Mouse (Mus musculus): Measurements from ENCODE around the gene Gm20388.
A peak's percentile ranks its signal among the peaks of the same experiment; 100 is the strongest.

Gene Gm20388

GRCm38 (mm10) chr8:121769095-121769494 lies 1858.5 kb downstream of the Gm20388 start:
- no peak for DNase-seq

- DNase-seq: no peak
Observed at GRCm38 (mm10) chr8:121769621-121770020, 1859.0 kb downstream of the Gm20388 start.

- DNase-seq: no peak
Observed at GRCm38 (mm10) chr8:121770845-121771752, 1860.5 kb downstream of the Gm20388 start.

- DNase-seq: no peak
Observed at GRCm38 (mm10) chr8:121773876-121774275, 1863.2 kb downstream of the Gm20388 start.

- DNase-seq: no peak
Observed at GRCm38 (mm10) chr8:121782493-121782892, 1871.9 kb downstream of the Gm20388 start.

GRCm38 (mm10) chr8:121786542-121786941 lies 1875.9 kb downstream of the Gm20388 start:
- no peak for DNase-seq

GRCm38 (mm10) chr8:121788786-121789185 lies 1878.1 kb downstream of the Gm20388 start:
- DNase-seq: no peak

GRCm38 (mm10) chr8:121792159-121792558 lies 1881.5 kb downstream of the Gm20388 start:
- DNase-seq: peak; percentile 31

- DNase-seq: peak; percentile 41
Observed at GRCm38 (mm10) chr8:121792627-121793026, 1882.0 kb downstream of the Gm20388 start.

GRCm38 (mm10) chr8:121794151-121794550 lies 1883.5 kb downstream of the Gm20388 start:
- no peak for DNase-seq

- DNase-seq: no peak
Observed at GRCm38 (mm10) chr8:121795461-121795860, 1884.8 kb downstream of the Gm20388 start.

GRCm38 (mm10) chr8:121796406-121796805 lies 1885.8 kb downstream of the Gm20388 start:
- peak; percentile 7 for DNase-seq

- DNase-seq: no peak
Observed at GRCm38 (mm10) chr8:121798401-121798800, 1887.8 kb downstream of the Gm20388 start.

- DNase-seq: no peak
Observed at GRCm38 (mm10) chr8:121804829-121805228, 1894.2 kb downstream of the Gm20388 start.

- DNase-seq: no peak
Observed at GRCm38 (mm10) chr8:121806126-121806525, 1895.5 kb downstream of the Gm20388 start.

GRCm38 (mm10) chr8:121808032-121808431 lies 1897.4 kb downstream of the Gm20388 start:
- no peak for DNase-seq

GRCm38 (mm10) chr8:121809524-121810155 lies 1899.0 kb downstream of the Gm20388 start:
- DNase-seq: no peak

- DNase-seq: no peak
Observed at GRCm38 (mm10) chr8:121811502-121811901, 1900.9 kb downstream of the Gm20388 start.

- DNase-seq: no peak
Observed at GRCm38 (mm10) chr8:121811931-121812570, 1901.4 kb downstream of the Gm20388 start.

GRCm38 (mm10) chr8:121818226-121818625 lies 1907.6 kb downstream of the Gm20388 start:
- DNase-seq: no peak

- DNase-seq: no peak
Observed at GRCm38 (mm10) chr8:121820840-121821239, 1910.2 kb downstream of the Gm20388 start.

- no peak for DNase-seq
Observed at GRCm38 (mm10) chr8:121821320-121821719, 1910.7 kb downstream of the Gm20388 start.

- no peak for DNase-seq
Observed at GRCm38 (mm10) chr8:121821770-121822169, 1911.1 kb downstream of the Gm20388 start.

- DNase-seq: no peak
Observed at GRCm38 (mm10) chr8:121827726-121828125, 1917.1 kb downstream of the Gm20388 start.
